Mouse (Mus musculus) heart, embryonic 12.5 days (tissue): Measurements from ENCODE around the gene Cbx1. TPM values are rescaled to one million over a fixed set of nuclear protein-coding genes. Genes with fewer than 3 reads are reported as not detected.

Experiments used
- ATAC-seq: fragments of 200-750 bp; cut with Nextera tagmentation; 2 replicates; pipeline ENCODE4 v1.8.0; 2017; ENCODE audit warnings: moderate TSS enrichment, moderate library complexity; ENCODE audit not compliant: insufficient number of reproducible peaks, low FRiP score
- H3K27ac ChIP-seq: fragments of 300-500 bp; sonication (generic); 2 replicates; pipeline ENCODE4 v1.5.1; 2016; ENCODE audit warnings: mild to moderate bottlenecking, moderate library complexity; ENCODE audit not compliant: poor library complexity, severe bottlenecking
- H3K27me3 ChIP-seq: fragments of 300-500 bp; sonication (generic); replicated peaks from 2 replicates; pipeline ENCODE4 v1.6.1; 2016; ENCODE audit warnings: mild to moderate bottlenecking, moderate library complexity
- H3K36me3 ChIP-seq: fragments of 300-500 bp; sonication (generic); 2 replicates; pipeline ENCODE4 v1.6.1; 2016; ENCODE audit warnings: mild to moderate bottlenecking, moderate library complexity
- H3K4me1 ChIP-seq: fragments of 300-500 bp; sonication (generic); replicated peaks from 2 replicates; pipeline ENCODE4 v1.6.1; 2016; ENCODE audit warnings: mild to moderate bottlenecking
- H3K4me2 ChIP-seq: fragments of 300-500 bp; sonication (generic); 2 replicates; pipeline ENCODE4 v1.6.1; 2016; ENCODE audit warnings: mild to moderate bottlenecking, moderate library complexity
- H3K4me3 ChIP-seq: fragments of 300-500 bp; sonication (generic); 2 replicates; pipeline ENCODE4 v1.5.1; 2016; ENCODE audit warnings: mild to moderate bottlenecking
- H3K9ac ChIP-seq: fragments of 300-500 bp; sonication (generic); 2 replicates; pipeline ENCODE4 v1.6.1; 2016; ENCODE audit warnings: mild to moderate bottlenecking, moderate library complexity
- H3K9me3 ChIP-seq: fragments of 300-500 bp; sonication (generic); replicated peaks from 2 replicates; pipeline ENCODE4 v1.6.1; 2016; ENCODE audit warnings: mild to moderate bottlenecking, moderate library complexity
- WGBS: fragments of 180-500 bp; shearing (Covaris S2); methylation state at CpG from one replicate; pipeline ENCODE4 v1.1.7; 2016; 5-methylcytosine and 5-hydroxymethylcytosine counted together
- polyA plus RNA-seq: library from polyadenylated mRNA; unstranded; fragments of >200 nt; fragmentation: Nextera tagmentation; extraction: Ambion mirVana; gene quantifications from 2 replicates; pipeline ENCODE4 v1.2.1, GENCODE M21; 2016

Gene Cbx1
- polyA plus RNA-seq: 57.9 and 61.0 TPM in 2 replicates

DNA sequence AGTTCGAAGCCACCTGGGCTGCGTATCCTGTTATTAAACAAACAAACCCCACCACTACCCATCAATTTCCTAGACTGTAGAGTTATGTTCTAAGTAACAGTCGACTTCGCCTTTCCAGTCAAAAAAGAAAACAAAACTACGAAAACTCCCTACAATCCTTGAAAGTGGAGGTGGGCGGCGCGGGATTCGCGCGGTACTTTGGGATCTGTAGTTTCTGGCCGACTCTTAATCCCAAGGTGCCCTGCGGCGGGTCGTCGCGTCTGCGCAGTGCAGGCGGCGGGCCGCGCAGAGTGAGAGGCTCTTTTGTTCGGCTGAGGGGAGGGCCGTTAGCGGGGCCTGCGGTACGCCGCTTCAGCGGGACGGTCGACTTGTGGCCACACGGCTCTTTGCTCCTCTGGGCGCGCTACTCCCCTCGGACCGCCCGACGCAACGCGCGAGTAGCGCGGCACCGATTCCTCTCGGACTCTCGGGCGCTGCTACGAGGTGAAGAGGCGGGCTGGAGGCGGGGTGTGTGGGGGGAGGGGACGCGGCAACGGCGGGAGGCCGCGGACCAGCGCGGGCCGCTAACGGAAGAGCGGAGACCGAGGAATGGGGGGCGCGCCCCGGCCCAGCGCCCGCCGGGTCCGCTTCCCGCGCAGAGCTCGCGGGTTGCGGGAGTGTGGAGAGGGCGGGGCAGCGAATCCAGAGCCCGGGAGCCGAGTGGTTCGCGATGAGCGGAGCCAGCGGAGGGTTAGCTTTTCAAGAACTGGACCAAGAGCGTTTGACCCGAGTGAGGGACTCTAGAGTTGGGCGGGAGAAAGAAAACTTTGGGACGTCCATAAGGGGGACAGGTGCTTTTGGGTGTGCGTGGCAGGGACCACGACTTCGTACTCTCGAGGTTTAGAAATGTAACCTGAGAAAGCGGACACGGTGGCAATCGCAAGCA is at the start of gene Cbx1:
Cbx1 (plus strand) TSS at position 257 of the 925 bp plus-strand sequence.
- Histone ChIP-seq H3K4me3 (peak within 1 kb of the TSS; percentile 85), H3K4me2 (peak within 1 kb of the TSS; percentile 89), H3K4me1 (peaks cover 22% of the 10 kb centered on the region), H3K27ac (peak within 1 kb of the TSS; percentile 92), H3K27me3 (no peaks in the 10 kb centered on the region), H3K36me3 (no peaks in the 10 kb centered on the region), H3K9ac (peak within 1 kb of the TSS; percentile 92), H3K9me3 (no peaks in the 10 kb centered on the region)
- under 1% methylated on average over 93 of the region's 93 CpGs for WGBS
- ATAC-seq: peak; percentile 95

GRCm38 (mm10) chr11:96740796-96741195 is 48.1 kb upstream of the Cbx1 start:
- no peak overlapping the region for H3K4me3 ChIP-seq
- no peak overlapping the region for H3K9ac ChIP-seq
- no peak for ATAC-seq
- peaks cover 6% of the 10 kb centered on the region for H3K4me1 ChIP-seq
- H3K4me2 ChIP-seq: no peak overlapping the region
- 67% methylated on average over 12 of the region's 12 CpGs for WGBS
- peaks cover 43% of the 10 kb centered on the region for H3K27me3 ChIP-seq
- H3K9me3 ChIP-seq: no peaks in the 10 kb centered on the region
- no peaks in the 10 kb centered on the region for H3K36me3 ChIP-seq
- no peak overlapping the region for H3K27ac ChIP-seq

GRCm38 (mm10) chr11:96741995-96742394 is 46.9 kb upstream of the Cbx1 start:
- Histone ChIP-seq H3K4me1 (no peaks in the 10 kb centered on the region), H3K9ac (no peak overlapping the region), H3K36me3 (no peaks in the 10 kb centered on the region), H3K9me3 (no peaks in the 10 kb centered on the region), H3K27me3 (peaks cover 39% of the 10 kb centered on the region), H3K4me2 (no peak overlapping the region), H3K4me3 (no peak overlapping the region), H3K27ac (no peak overlapping the region)
- 38% methylated on average over 12 of the region's 12 CpGs for whole genome bisulfite sequencing
- no peak for ATAC-seq

DNA sequence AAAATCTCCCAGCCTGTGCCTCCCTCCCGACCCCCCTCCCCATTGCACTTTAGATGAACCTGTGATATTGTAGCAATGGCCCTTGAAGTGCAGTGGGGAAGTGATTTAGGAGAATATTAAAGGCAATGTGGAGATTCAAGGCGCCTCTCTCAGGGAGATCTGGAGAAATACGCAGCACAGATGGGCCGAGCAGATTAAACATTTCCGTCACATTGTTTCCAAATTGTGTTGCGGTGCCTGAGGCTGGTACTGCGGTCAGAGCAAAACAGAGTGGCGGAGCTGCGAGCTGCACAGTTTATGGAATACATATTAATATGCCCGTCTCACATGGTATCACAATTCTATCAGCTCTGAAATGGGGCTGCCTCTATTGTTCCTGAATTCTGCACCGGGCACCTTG is 45.9 kb upstream of the Cbx1 start:
- Histone ChIP-seq H3K9ac (no peak overlapping the region), H3K4me1 (no peaks in the 10 kb centered on the region), H3K27me3 (peaks cover 35% of the 10 kb centered on the region), H3K4me2 (no peak overlapping the region), H3K9me3 (no peaks in the 10 kb centered on the region), H3K36me3 (no peaks in the 10 kb centered on the region), H3K4me3 (no peak overlapping the region), H3K27ac (no peak overlapping the region)
- 69% methylated on average over 11 of the region's 11 CpGs for WGBS
- ATAC-seq: no peak

- Histone ChIP-seq H3K27ac (no peak overlapping the region), H3K9me3 (no peaks in the 10 kb centered on the region), H3K9ac (no peak overlapping the region), H3K4me3 (no peak overlapping the region), H3K4me1 (no peaks in the 10 kb centered on the region), H3K4me2 (no peak overlapping the region), H3K27me3 (peaks cover 35% of the 10 kb centered on the region), H3K36me3 (no peaks in the 10 kb centered on the region)
- WGBS: 78% methylated on average over 4 of the region's 4 CpGs
- no peak for ATAC-seq
Measured at GRCm38 (mm10) chr11:96743891-96744290, 45.0 kb upstream of the Cbx1 start.

DNA sequence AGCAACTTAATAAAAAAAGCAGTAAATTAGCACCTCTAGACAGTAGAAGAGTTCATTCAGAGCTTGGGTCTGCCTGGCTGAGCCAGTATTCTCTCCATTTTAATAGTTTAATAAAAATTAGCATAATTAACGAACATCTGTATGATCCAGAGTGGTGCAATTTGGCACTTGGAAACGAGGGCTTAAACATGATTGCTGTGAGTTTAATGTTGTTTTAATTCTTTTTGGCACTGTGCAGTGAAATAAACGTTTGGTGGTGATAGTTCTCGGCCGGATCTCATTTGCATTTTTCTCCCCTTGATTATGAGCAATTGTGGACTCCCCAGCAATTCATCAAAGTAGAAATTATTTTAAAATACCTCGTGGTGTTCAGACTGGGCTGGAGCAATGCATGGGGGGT is 42.3 kb upstream of the Cbx1 start:
- no peak overlapping the region for H3K4me3 ChIP-seq
- no peak overlapping the region for H3K27ac ChIP-seq
- H3K4me2 ChIP-seq: no peak overlapping the region
- H3K4me1 ChIP-seq: no peaks in the 10 kb centered on the region
- no peak overlapping the region for H3K9ac ChIP-seq
- no peak for ATAC-seq
- H3K36me3 ChIP-seq: no peaks in the 10 kb centered on the region
- H3K27me3 ChIP-seq: peaks cover 20% of the 10 kb centered on the region; the same call in 1 of the 2 replicates
- WGBS: 70% methylated on average over 6 of the region's 6 CpGs
- H3K9me3 ChIP-seq: no peaks in the 10 kb centered on the region

GRCm38 (mm10) chr11:96747555-96747954 is 41.4 kb upstream of the Cbx1 start:
- no peak overlapping the region for H3K9ac ChIP-seq
- no peak overlapping the region for H3K27ac ChIP-seq
- H3K4me3 ChIP-seq: no peak overlapping the region
- ATAC-seq: no peak
- no peak overlapping the region for H3K4me2 ChIP-seq
- peaks cover 11% of the 10 kb centered on the region; the same call in 1 of the 2 replicates for H3K27me3 ChIP-seq
- H3K4me1 ChIP-seq: no peaks in the 10 kb centered on the region
- H3K36me3 ChIP-seq: no peaks in the 10 kb centered on the region
- 55% methylated on average over 3 of the region's 3 CpGs for WGBS
- H3K9me3 ChIP-seq: no peaks in the 10 kb centered on the region

DNA sequence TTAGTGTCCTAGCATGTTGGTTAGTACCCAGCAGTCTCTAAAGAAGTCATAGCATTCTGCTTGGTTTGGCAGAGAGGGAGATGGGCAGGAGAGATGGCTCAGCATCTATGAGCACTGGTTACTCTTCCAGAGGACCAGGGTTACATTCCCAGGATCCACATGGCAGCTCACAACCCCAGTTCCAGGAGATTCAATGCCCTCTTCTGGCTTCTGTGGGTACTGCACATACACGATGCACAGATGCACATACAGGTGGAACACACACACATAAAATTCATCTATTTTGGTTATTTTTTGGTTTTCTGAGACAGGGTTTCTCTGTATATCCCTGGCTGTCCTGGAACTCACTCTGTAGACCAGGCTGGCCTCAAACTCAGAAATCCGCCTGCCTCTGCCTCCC is 33.6 kb upstream of the Cbx1 start:
- Histone ChIP-seq H3K27me3 (no peaks in the 10 kb centered on the region), H3K4me3 (no peak overlapping the region), H3K9ac (no peak overlapping the region), H3K4me2 (no peak overlapping the region), H3K4me1 (no peaks in the 10 kb centered on the region), H3K36me3 (no peaks in the 10 kb centered on the region), H3K27ac (no peak overlapping the region), H3K9me3 (peaks cover 6% of the 10 kb centered on the region; the same call in 1 of the 2 replicates)
- no peak for ATAC-seq
- WGBS: 86% methylated on average over 2 of the region's 2 CpGs

DNA sequence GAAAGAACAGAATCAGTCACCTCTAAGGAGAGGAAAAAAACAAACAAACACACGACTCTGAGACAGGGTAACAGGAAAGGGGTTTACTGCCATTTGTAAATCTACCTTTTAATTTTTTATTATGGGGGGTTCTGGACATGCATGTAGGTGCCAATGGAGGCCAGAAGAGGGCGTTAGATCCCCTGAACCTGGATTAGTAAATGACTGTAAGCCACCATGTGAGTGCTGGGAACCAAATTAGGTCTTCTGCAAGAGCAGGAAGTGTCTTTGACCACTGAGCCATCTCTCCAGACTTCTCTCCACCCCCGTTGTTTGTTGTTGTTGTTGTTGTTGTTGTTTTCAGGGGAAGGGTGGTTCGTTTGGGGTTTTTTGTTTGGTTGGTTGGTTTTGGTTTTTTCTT is 31.5 kb upstream of the Cbx1 start:
- Histone ChIP-seq H3K9me3 (peaks cover 6% of the 10 kb centered on the region; the same call in 1 of the 2 replicates), H3K4me2 (no peak overlapping the region), H3K4me3 (no peak overlapping the region), H3K4me1 (no peaks in the 10 kb centered on the region), H3K27ac (no peak overlapping the region), H3K9ac (no peak overlapping the region), H3K27me3 (no peaks in the 10 kb centered on the region), H3K36me3 (no peaks in the 10 kb centered on the region)
- no peak for ATAC-seq
- 50% methylated on average over 4 of the region's 4 CpGs for WGBS

DNA sequence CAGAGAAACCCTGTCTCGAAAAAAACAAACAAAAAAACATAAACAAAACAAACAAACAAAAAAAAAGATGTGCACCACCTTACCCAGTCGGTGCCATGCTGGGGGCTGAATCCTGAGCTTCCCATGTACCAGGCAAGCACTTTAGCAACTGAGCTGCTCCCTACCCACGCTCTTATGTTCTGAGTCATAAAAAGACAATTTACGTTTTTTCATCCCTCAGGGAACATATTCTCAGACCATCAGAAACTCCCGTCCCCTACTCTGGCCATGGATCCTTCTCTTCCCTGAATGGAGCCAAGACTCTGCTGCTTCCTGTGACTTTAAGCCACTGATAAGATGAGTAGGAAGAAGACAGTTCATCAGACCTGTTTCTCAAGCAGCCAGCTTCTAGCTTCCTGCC is 30.5 kb upstream of the Cbx1 start:
- no peak for ATAC-seq
- Histone ChIP-seq H3K27ac (no peak overlapping the region), H3K4me2 (no peak overlapping the region), H3K4me1 (no peaks in the 10 kb centered on the region), H3K27me3 (no peaks in the 10 kb centered on the region), H3K9me3 (peaks cover 6% of the 10 kb centered on the region; the same call in 1 of the 2 replicates), H3K36me3 (no peaks in the 10 kb centered on the region), H3K9ac (no peak overlapping the region), H3K4me3 (no peak overlapping the region)
- WGBS: 63% methylated on average over 5 of the region's 5 CpGs

DNA sequence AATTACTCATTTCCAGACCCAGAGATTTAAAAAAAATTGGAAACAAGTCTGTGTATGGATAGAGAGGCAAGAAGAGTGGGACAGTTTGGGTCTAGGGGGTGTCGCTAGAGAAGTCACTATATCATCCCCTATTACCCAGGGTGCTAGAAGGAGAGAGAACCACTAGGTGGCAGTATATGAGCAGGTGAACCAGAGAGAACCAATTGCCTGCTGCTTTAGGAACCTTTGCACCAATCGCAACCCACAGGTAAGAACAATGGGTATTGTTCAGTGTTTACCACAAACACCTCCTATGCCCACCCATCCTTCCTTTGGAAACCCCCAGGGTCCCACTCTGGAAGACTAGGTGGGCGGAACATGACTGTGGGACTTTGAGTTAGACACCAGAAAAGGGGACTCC is 28.9 kb upstream of the Cbx1 start:
- WGBS: 31% methylated on average over 3 of the region's 3 CpGs
- Histone ChIP-seq H3K9me3 (peaks cover 4% of the 10 kb centered on the region; the same call in 1 of the 2 replicates), H3K4me3 (no peak overlapping the region), H3K9ac (no peak overlapping the region), H3K27ac (no peak overlapping the region), H3K36me3 (no peaks in the 10 kb centered on the region), H3K4me2 (no peak overlapping the region), H3K27me3 (no peaks in the 10 kb centered on the region), H3K4me1 (0 out of 2 replicates have a peak, but pooled peaks cover 6% of the 10 kb centered on the region)
- peak; percentile 63; the same call in 1 of the 2 replicates for ATAC-seq
